Mouse (Mus musculus): ENCODE measurements around the gene Zfp69.

Gene Zfp69

DNA sequence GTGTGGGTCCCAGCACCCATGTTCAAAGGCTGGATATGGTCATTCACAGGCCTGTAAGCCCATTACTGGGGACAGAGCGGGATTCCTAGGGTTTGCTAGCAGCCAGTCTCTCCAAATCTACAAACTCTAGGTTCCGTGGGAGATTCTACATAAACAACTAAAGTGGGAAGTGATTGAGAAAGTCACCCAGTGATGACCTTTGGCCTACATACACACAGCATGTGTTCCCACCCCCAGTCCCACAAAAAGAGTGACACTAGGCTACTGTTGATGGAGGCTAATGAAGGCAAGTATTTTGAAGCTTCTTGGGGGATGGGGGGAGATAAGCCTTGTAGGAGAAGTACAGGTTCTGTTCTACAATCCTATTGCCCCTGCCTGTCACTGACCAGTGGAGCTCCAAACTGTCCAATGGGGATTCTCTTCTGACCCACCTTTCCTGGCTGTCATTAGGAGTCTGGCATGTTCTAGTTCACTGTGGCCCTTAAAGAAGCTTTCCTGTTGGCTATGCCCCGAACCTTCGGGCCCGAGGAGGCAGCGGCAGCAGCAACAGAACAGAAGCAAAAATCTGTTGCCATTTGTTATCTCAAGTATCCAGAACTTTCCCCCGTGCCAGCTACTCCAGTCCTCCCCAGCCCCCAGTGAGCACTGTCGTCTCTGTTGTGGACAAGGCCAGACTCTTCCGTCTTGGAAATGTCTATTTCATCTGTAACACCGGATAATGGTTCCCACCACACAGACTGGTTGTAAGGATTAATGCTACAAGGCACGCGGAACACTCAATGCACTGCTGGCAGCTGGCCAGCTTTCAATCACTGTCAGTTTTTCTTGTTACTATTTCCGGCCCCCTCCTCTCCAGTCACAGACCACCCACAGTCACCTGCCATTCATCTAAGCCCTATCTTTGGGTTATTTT lies 66.0 kb downstream of the Zfp69 start:
- no peak for DNase-seq (ENCODE audit: low spot score)

DNA sequence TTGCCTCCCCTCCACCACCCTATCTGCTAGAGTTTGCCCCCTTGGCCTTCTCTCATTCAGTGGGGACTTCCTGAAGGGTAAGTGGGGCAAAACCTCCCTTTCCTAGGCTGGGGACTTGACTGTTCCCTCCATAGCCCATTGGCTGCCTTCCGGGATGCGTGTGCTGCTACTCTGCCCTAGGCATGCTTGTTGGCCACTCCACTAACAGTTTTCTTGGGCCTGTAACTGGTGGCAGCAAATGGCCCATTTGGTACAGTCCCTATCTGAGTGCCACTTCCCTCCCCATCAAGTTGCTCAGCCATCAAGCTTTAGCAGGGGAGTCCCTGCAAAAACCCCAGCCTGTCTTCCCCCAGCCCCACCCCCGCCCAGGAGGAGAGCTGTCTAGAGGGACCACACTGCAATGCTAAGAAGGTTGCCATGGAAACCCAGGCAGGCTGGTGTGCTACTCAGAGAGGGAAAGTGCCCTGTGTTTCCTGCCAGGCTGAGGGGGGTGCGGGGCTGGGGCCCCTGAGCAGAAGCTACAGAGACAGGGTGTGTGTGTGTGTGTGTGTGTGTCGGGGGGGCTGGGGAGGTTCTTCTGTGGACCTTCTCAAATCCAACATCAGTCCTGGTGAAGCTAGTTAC lies 69.4 kb downstream of the Zfp69 start:
- peak; percentile 55 for DNase-seq (ENCODE audit: low spot score)

DNA sequence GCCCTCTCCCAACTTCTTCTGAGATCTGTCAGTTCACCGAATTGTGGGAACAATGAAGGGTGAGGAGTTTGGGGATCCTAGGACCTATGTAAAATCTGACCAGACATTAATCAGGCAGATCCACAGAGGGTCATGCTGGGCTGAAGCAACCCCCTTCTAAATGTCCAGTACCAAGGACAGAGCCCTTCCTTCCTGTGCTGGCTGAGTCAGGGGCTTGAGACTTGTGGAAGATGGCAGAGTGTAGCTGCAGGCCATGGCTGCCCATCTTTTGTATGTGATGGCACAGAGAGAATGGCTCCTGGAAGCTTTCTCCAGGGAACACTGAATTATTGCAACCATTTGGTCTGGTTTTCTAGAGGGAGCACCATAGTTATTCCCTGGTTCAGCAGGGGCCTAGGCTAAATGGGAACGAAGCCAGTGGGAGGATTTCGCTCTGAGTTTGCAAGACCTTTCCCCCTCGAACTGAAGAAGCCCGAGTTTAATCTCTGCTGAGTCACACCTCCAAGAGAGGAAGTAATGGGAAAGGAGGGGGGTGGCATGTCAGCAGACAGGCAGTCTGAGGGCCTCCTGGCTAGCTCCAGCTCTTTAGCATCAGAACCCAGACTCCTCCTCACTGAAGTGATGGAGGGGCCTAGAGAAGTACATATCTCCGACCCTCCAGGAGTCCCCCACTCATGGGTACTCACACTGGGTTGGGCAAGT lies 70.6 kb downstream of the Zfp69 start:
- no peak for DNase-seq (ENCODE audit: low spot score)
